Mouse (Mus musculus) heart, adult 2 months (tissue): ENCODE results near the gene Slc4a1ap.

Source experiments
- CTCF ChIP-seq: fragments of 200-600 bp; IDR thresholded peaks from 2 replicates; pipeline ENCODE4 v1.8.1; 2022; ENCODE audit warnings: antibody characterized with exemption, mild to moderate bottlenecking, moderate library complexity
- POLR2A ChIP-seq: fragments of 200-500 bp; IDR thresholded peaks from 2 replicates; pipeline ENCODE4 v1.6.1; 2011; ENCODE audit warnings: mild to moderate bottlenecking, low read depth, low read length, control low read depth; ENCODE audit not compliant: insufficient read depth

- no peak for TF ChIP-seq CTCF
- no peak for TF ChIP-seq POLR2A
Observed at GRCm38 (mm10) chr5:31581263-31581662, 54.5 kb downstream of the Slc4a1ap start.
